Mouse (Mus musculus): Measurements from ENCODE around the gene Supt4a. TPM values are rescaled to one million over a fixed set of nuclear protein-coding genes. Genes with fewer than 3 reads are reported as not detected.

Gene Supt4a
- polyA plus RNA-seq (2014; fragmentation: Nextera tagmentation; extraction: Ambion mirVana), result 137 and 139 TPM in 2 replicates

- Histone ChIP-seq H3K36me3 (ENCODE audit: control insufficient read depth, insufficient read depth, low read length) (no peaks in the 10 kb centered on the region; the same call in 1 of the 2 replicates), H3K9ac (replicated peaks; ENCODE audit: low read depth, low read length) (peak within 1 kb of the TSS; percentile 71), H3K27ac (ENCODE audit: low read depth, low read length) (peak within 1 kb of the TSS; percentile 62; the same call in 1 of the 2 replicates), H3K4me3 (ENCODE audit: low read depth, low read length) (peak within 1 kb of the TSS; percentile 76), H3K27me3 (ENCODE audit: control insufficient read depth, insufficient read depth, low read length) (no peaks in the 10 kb centered on the region), H3K4me2 (ENCODE audit: low read depth, low read length) (peak within 1 kb of the TSS; percentile 99), H3K4me1 (ENCODE audit: control insufficient read depth, insufficient read depth, low read length) (peaks cover 4% of the 10 kb centered on the region; the same call in 1 of the 2 replicates), H3K9me3 (ENCODE audit: control insufficient read depth, low read length) (no peaks in the 10 kb centered on the region)
- ATAC-seq (ENCODE audit: low read depth), result peak; percentile 94
- under 1% methylated on average over 53 of the region's 57 CpGs for WGBS
Measured at GRCm38 (mm10) chr11:87737175-87737740, at the start of gene Supt4a. TSS of gene Supt4a (plus strand) at chr11:87737552.

DNA sequence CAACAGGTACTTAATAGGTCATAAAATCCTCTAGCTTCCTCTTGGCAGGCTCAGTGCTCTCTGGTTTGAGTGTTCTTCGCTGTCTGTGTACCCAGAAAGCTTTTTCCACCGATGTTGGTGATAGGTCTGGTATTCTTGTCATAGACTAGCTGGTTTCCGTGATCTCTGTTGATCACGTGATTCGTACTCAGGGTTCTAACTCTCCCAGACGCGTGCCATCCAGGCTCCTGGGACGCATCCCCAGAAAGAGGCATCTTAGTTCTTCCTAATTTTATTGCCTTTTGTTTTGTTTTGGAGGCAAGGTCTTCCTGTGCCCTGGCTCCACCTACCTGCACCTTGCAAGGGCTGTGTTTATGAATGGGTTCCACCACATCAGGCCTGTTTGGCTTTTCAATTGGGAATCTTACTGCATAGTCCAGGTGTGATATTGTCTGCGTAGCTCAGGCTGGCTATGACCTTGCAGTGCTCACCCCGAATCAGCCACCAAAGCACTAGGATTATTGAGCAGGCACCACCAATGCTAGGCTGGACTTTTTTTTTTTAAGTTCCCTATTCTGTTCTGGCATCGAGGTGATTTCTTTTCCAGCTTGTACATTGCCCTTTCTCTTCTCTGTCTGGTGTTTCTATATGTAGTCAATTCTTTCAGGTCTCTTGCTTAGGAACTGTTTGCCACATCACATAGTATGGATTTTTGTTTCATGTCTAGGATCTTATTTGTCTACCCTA, 48.7 kb upstream of the Supt4a start:
- 78% methylated on average over 11 of the region's 11 CpGs for WGBS
- no peak for ATAC-seq (ENCODE audit: low read depth)
- H3K27me3 ChIP-seq (ENCODE audit: control insufficient read depth, insufficient read depth, low read length), result no peaks in the 10 kb centered on the region
- H3K9ac ChIP-seq (replicated peaks; ENCODE audit: low read depth, low read length), result no peak overlapping the region
- no peaks in the 10 kb centered on the region for H3K9me3 ChIP-seq (ENCODE audit: control insufficient read depth, low read length)
- no peak overlapping the region for H3K4me2 ChIP-seq (ENCODE audit: low read depth, low read length)
- no peaks in the 10 kb centered on the region for H3K4me1 ChIP-seq (ENCODE audit: control insufficient read depth, insufficient read depth, low read length)
- H3K27ac ChIP-seq (ENCODE audit: low read depth, low read length), result no peak overlapping the region
- no peak overlapping the region for H3K4me3 ChIP-seq (ENCODE audit: low read depth, low read length)
- no peaks in the 10 kb centered on the region for H3K36me3 ChIP-seq (ENCODE audit: control insufficient read depth, insufficient read depth, low read length)

DNA sequence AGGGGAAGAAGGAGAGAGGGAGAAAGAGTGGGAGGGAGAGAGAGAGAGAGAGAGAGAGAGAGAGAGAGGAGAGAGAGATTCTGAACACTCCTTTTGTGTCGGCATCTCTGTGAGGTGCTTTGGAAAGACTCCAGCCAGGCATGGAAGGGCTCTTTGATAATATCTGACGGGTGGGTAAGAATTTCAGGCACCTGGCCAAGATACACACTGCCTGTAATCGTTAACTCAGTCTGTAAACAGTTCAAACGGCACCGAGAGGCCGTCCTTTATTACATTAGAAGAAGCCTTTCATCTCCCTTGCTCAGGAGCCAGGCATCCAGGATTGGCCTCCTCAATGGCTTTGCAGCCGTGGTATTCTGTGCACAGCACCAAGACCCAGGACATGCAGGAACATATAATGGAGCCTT, 47.9 kb upstream of the Supt4a start:
- ATAC-seq (ENCODE audit: low read depth), result no peak

DNA sequence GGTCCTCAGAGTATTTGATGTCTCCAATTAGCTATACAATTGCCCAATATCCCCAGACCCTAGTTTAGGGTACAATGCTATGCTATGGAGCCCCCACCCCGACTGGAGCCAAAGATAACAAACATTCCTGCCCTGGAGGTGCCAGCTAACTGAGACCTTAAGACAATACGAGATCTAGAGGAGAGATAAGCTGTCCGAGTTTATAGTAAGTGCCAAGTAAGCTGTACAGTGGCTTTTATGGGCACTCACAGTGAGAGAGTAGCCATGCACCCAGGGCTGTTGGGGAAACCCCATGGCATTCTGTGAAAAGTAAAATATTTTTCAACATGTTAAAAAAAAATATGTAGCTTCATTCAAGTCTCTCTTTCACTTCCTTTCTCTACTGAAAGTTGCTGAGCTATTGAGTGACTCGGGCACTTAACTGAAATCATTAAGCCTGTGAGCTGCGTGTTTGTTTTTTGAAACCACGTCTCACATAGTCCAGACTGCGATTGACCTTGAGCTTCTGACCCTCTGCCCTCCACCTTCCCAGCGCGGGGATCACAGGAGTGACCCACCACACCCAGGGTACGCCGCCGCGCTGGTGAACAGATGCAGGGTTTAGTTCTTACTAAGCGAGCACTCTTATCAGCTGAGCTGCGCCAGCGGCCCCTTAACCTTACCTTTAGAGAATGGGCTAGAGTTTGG, 47.2 kb upstream of the Supt4a start:
- WGBS, result 78% methylated on average over 16 of the region's 16 CpGs
- Histone ChIP-seq H3K4me3 (ENCODE audit: low read depth, low read length) (no peak overlapping the region), H3K4me2 (ENCODE audit: low read depth, low read length) (no peak overlapping the region), H3K9me3 (ENCODE audit: control insufficient read depth, low read length) (no peaks in the 10 kb centered on the region), H3K9ac (replicated peaks; ENCODE audit: low read depth, low read length) (no peak overlapping the region), H3K36me3 (ENCODE audit: control insufficient read depth, insufficient read depth, low read length) (no peaks in the 10 kb centered on the region), H3K27me3 (ENCODE audit: control insufficient read depth, insufficient read depth, low read length) (no peaks in the 10 kb centered on the region), H3K4me1 (ENCODE audit: control insufficient read depth, insufficient read depth, low read length) (no peaks in the 10 kb centered on the region), H3K27ac (ENCODE audit: low read depth, low read length) (no peak overlapping the region)
- no peak for ATAC-seq (ENCODE audit: low read depth)

More for the DNA sequence above, 47.9 kb upstream of the Supt4a start:
- no peaks in the 10 kb centered on the region for H3K9me3 ChIP-seq (ENCODE audit: control insufficient read depth, low read length)
- H3K4me1 ChIP-seq (ENCODE audit: control insufficient read depth, insufficient read depth, low read length), result no peaks in the 10 kb centered on the region
- H3K27me3 ChIP-seq (ENCODE audit: control insufficient read depth, insufficient read depth, low read length), result no peaks in the 10 kb centered on the region
- no peak overlapping the region for H3K27ac ChIP-seq (ENCODE audit: low read depth, low read length)
- no peak overlapping the region for H3K4me3 ChIP-seq (ENCODE audit: low read depth, low read length)
- no peaks in the 10 kb centered on the region for H3K36me3 ChIP-seq (ENCODE audit: control insufficient read depth, insufficient read depth, low read length)
- H3K9ac ChIP-seq (replicated peaks; ENCODE audit: low read depth, low read length), result no peak overlapping the region
- no peak overlapping the region for H3K4me2 ChIP-seq (ENCODE audit: low read depth, low read length)
- WGBS, result 14% methylated on average over 7 of the region's 7 CpGs

GRCm38 (mm10) chr11:87697131-87697682, 40.1 kb upstream of the Supt4a start:
- Histone ChIP-seq H3K4me1 (ENCODE audit: control insufficient read depth, insufficient read depth, low read length) (no peaks in the 10 kb centered on the region), H3K27ac (ENCODE audit: low read depth, low read length) (no peak overlapping the region), H3K27me3 (ENCODE audit: control insufficient read depth, insufficient read depth, low read length) (no peaks in the 10 kb centered on the region), H3K36me3 (ENCODE audit: control insufficient read depth, insufficient read depth, low read length) (no peaks in the 10 kb centered on the region), H3K9ac (replicated peaks; ENCODE audit: low read depth, low read length) (no peak overlapping the region), H3K4me2 (ENCODE audit: low read depth, low read length) (no peak overlapping the region), H3K9me3 (ENCODE audit: control insufficient read depth, low read length) (no peaks in the 10 kb centered on the region), H3K4me3 (ENCODE audit: low read depth, low read length) (no peak overlapping the region)
- no peak for ATAC-seq (ENCODE audit: low read depth)
- 76% methylated on average over 14 of the region's 14 CpGs for WGBS

GRCm38 (mm10) chr11:87698126-87698525, 39.2 kb upstream of the Supt4a start:
- Histone ChIP-seq H3K4me2 (ENCODE audit: low read depth, low read length) (no peak overlapping the region), H3K9ac (replicated peaks; ENCODE audit: low read depth, low read length) (no peak overlapping the region), H3K4me1 (ENCODE audit: control insufficient read depth, insufficient read depth, low read length) (no peaks in the 10 kb centered on the region), H3K9me3 (ENCODE audit: control insufficient read depth, low read length) (no peaks in the 10 kb centered on the region), H3K27ac (ENCODE audit: low read depth, low read length) (no peak overlapping the region), H3K4me3 (ENCODE audit: low read depth, low read length) (no peak overlapping the region), H3K27me3 (ENCODE audit: control insufficient read depth, insufficient read depth, low read length) (no peaks in the 10 kb centered on the region), H3K36me3 (ENCODE audit: control insufficient read depth, insufficient read depth, low read length) (no peaks in the 10 kb centered on the region)
- WGBS, result 88% methylated on average over 4 of the region's 4 CpGs
- ATAC-seq (ENCODE audit: low read depth), result no peak

GRCm38 (mm10) chr11:87701108-87701507, 36.2 kb upstream of the Supt4a start:
- Histone ChIP-seq H3K9me3 (ENCODE audit: control insufficient read depth, low read length) (no peaks in the 10 kb centered on the region), H3K4me1 (ENCODE audit: control insufficient read depth, insufficient read depth, low read length) (no peaks in the 10 kb centered on the region), H3K4me3 (ENCODE audit: low read depth, low read length) (no peak overlapping the region), H3K27me3 (ENCODE audit: control insufficient read depth, insufficient read depth, low read length) (no peaks in the 10 kb centered on the region), H3K27ac (ENCODE audit: low read depth, low read length) (no peak overlapping the region), H3K9ac (replicated peaks; ENCODE audit: low read depth, low read length) (no peak overlapping the region), H3K4me2 (ENCODE audit: low read depth, low read length) (no peak overlapping the region), H3K36me3 (ENCODE audit: control insufficient read depth, insufficient read depth, low read length) (no peaks in the 10 kb centered on the region)
- ATAC-seq (ENCODE audit: low read depth), result no peak
- 73% methylated on average over 6 of the region's 6 CpGs for WGBS

- Histone ChIP-seq H3K4me2 (ENCODE audit: low read depth, low read length) (no peak overlapping the region), H3K9me3 (ENCODE audit: control insufficient read depth, low read length) (no peaks in the 10 kb centered on the region), H3K4me3 (ENCODE audit: low read depth, low read length) (no peak overlapping the region), H3K9ac (replicated peaks; ENCODE audit: low read depth, low read length) (no peak overlapping the region), H3K27ac (ENCODE audit: low read depth, low read length) (no peak overlapping the region), H3K27me3 (ENCODE audit: control insufficient read depth, insufficient read depth, low read length) (no peaks in the 10 kb centered on the region), H3K4me1 (ENCODE audit: control insufficient read depth, insufficient read depth, low read length) (no peaks in the 10 kb centered on the region), H3K36me3 (ENCODE audit: control insufficient read depth, insufficient read depth, low read length) (no peaks in the 10 kb centered on the region)
- 87% methylated on average over 14 of the region's 14 CpGs for WGBS
- no peak for ATAC-seq (ENCODE audit: low read depth)
Measured at GRCm38 (mm10) chr11:87701877-87702620, 35.3 kb upstream of the Supt4a start.
